Mouse (Mus musculus) olfactory bulb, adult 2 months (tissue): ENCODE results near the gene Pbp2.

Source experiments
- CTCF ChIP-seq: fragments of 200-500 bp; IDR thresholded peaks from 2 replicates; pipeline ENCODE4 v1.5.1; 2012; ENCODE audit warnings: low read depth, mild to moderate bottlenecking, low read length, moderate library complexity; ENCODE audit not compliant: insufficient read depth
- POLR2A ChIP-seq: fragments of 200-500 bp; IDR thresholded peaks from 2 replicates; pipeline ENCODE4 v1.6.1; 2012; ENCODE audit warnings: mild to moderate bottlenecking, low read depth, low read length, moderate library complexity; ENCODE audit not compliant: insufficient read depth

DNA sequence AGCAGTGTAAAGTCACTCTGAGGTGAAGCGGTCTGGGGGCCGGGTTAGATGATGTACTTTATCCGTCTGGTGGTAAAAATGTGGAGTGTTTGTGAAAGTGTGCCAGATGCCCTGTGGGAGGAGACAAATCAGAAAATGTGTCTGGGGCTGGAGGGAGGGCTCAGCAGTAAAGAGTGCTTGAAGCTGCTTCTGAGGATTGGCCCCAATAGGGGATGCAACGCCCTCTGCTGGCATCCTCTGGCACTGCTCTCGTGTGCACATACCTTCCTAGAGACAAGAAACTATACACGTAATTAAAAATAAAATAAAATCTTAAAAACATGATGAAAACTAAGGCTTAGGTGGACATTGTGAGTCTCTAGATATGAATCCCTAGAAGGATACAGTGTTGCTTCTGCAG is 49.8 kb downstream of the Pbp2 start:
- no peak for TF ChIP-seq CTCF
- TF ChIP-seq POLR2A = no peak
